Mouse (Mus musculus) forebrain, embryonic 14.5 days (tissue): Measurements from ENCODE around the gene Fst. TPM values are rescaled to one million over a fixed set of nuclear protein-coding genes. Genes with fewer than 3 reads are reported as not detected.
A peak's percentile ranks its signal among the peaks of the same experiment; 100 is the strongest.

Experiments used
- ATAC-seq: fragments of 200-750 bp; cut with Nextera tagmentation; 2 replicates; pipeline ENCODE4 v1.8.0; 2017; ENCODE audit warnings: mild to moderate bottlenecking, moderate library complexity
- DNase-seq: peaks from one replicate; pipeline ENCODE4 v3.0.0-alpha.2; 2015; ENCODE audit warnings: low spot score
- H3K27ac ChIP-seq: fragments of 300-500 bp; sonication (generic); 2 replicates; pipeline ENCODE4 v1.5.1; 2014; ENCODE audit warnings: low read depth, mild to moderate bottlenecking, control low read depth, low read length, moderate library complexity
- H3K27me3 ChIP-seq: fragments of 300-500 bp; sonication (generic); replicated peaks from 2 replicates; pipeline ENCODE4 v1.6.1; 2014; ENCODE audit warnings: low read length, control low read depth, mixed read lengths; ENCODE audit not compliant: control insufficient read depth, insufficient read depth
- H3K36me3 ChIP-seq: fragments of 300-500 bp; sonication (generic); 2 replicates; pipeline ENCODE4 v1.6.1; 2014; ENCODE audit warnings: low read length, control low read depth; ENCODE audit not compliant: control insufficient read depth, insufficient read depth
- H3K4me1 ChIP-seq: fragments of 300-500 bp; sonication (generic); 2 replicates; pipeline ENCODE4 v1.6.1; 2014; ENCODE audit warnings: antibody characterized with exemption, low read length, control low read depth; ENCODE audit not compliant: control insufficient read depth, insufficient read depth
- H3K4me2 ChIP-seq: fragments of 300-500 bp; sonication (generic); 2 replicates; pipeline ENCODE4 v1.6.1; 2014; ENCODE audit warnings: mild to moderate bottlenecking, control low read depth, low read length
- H3K4me3 ChIP-seq: fragments of 300-500 bp; sonication (generic); 2 replicates; pipeline ENCODE4 v1.5.1; 2014; ENCODE audit warnings: low read depth, low read length, control low read depth
- H3K9ac ChIP-seq: fragments of 300-500 bp; sonication (generic); 2 replicates; pipeline ENCODE4 v1.6.1; 2014; ENCODE audit warnings: mild to moderate bottlenecking, low read length, control low read depth, moderate library complexity
- H3K9me3 ChIP-seq: fragments of 300-500 bp; sonication (generic); replicated peaks from 2 replicates; pipeline ENCODE4 v1.6.1; 2016; ENCODE audit warnings: low read length, control low read depth, mixed read lengths; ENCODE audit not compliant: control insufficient read depth
- whole genome bisulfite sequencing: fragments of 180-500 bp; shearing (Covaris S2); extraction: QIAGEN DNeasy Blood & Tissue Kit; methylation state at CpG from one replicate; pipeline ENCODE4 v1.1.7; 2014; 5-methylcytosine and 5-hydroxymethylcytosine counted together
- polyA plus RNA-seq: library from polyadenylated mRNA; unstranded; fragments of >200 nt; fragmentation: Nextera tagmentation; extraction: Ambion mirVana; gene quantifications from 2 replicates; pipeline ENCODE4 v1.2.1, GENCODE M21; 2014

Fst gene
- polyA plus RNA-seq, 1 experiment from 2014 or later: 6.0 TPM

GRCm38 (mm10) chr13:114462548-114463408 is 4.0 kb upstream of the Fst start:
- H3K36me3 ChIP-seq: no peaks in the 10 kb centered on the region
- 87% methylated on average over 8 of the region's 8 CpGs for WGBS

GRCm38 (mm10) chr13:114460306-114460892 is 1.6 kb upstream of the Fst start:
- no peaks in the 10 kb centered on the region for H3K9me3 ChIP-seq
- H3K4me3 ChIP-seq: peak overlapping the region; percentile 54
- H3K4me2 ChIP-seq: peak overlapping the region; percentile 94
- H3K27ac ChIP-seq: peak overlapping the region; percentile 0; the same call in 1 of the 2 replicates
- no peaks in the 10 kb centered on the region for H3K36me3 ChIP-seq
- DNase-seq: peak; percentile 94
- ATAC-seq: peak; percentile 68
- under 1% methylated on average over 29 of the region's 29 CpGs for whole genome bisulfite sequencing
- peaks cover 26% of the 10 kb centered on the region for H3K27me3 ChIP-seq
- H3K9ac ChIP-seq: peak overlapping the region; percentile 60; the same call in 1 of the 2 replicates
- peaks cover 7% of the 10 kb centered on the region for H3K4me1 ChIP-seq

More at GRCm38 (mm10) chr13:114462548-114463408, 4.0 kb upstream of the Fst start:
- H3K27ac ChIP-seq: no peak overlapping the region
- DNase-seq (no peak), ATAC-seq (no peak)
- H3K4me3 ChIP-seq: no peak overlapping the region
- H3K9ac ChIP-seq: no peak overlapping the region
- H3K4me1 ChIP-seq: no peaks in the 10 kb centered on the region
- no peak overlapping the region for H3K4me2 ChIP-seq
- no peaks in the 10 kb centered on the region for H3K9me3 ChIP-seq
- H3K27me3 ChIP-seq: peaks cover 10% of the 10 kb centered on the region; the same call in 1 of the 2 replicates

- H3K27ac ChIP-seq: no peak overlapping the region; the same call in 1 of the 2 replicates
- ATAC-seq: no peak; the same call in 1 of the 2 replicates
- H3K27me3 ChIP-seq: peaks cover 28% of the 10 kb centered on the region
- WGBS: under 1% methylated on average over 16 of the region's 16 CpGs
- no peaks in the 10 kb centered on the region for H3K9me3 ChIP-seq
- peak overlapping the region; percentile 54 for H3K4me3 ChIP-seq
- H3K9ac ChIP-seq: peak overlapping the region; percentile 60
- no peaks in the 10 kb centered on the region for H3K36me3 ChIP-seq
- peak overlapping the region; percentile 94 for H3K4me2 ChIP-seq
- H3K4me1 ChIP-seq: peaks cover 7% of the 10 kb centered on the region
- peak; percentile 55 for DNase-seq
Measured at GRCm38 (mm10) chr13:114459701-114460160, 980 bp upstream of the Fst start.

- WGBS: 0% methylated on average over 55 of the region's 56 CpGs
- ATAC-seq: peak; percentile 68
- no peaks in the 10 kb centered on the region for H3K9me3 ChIP-seq
Measured at GRCm38 (mm10) chr13:114458291-114458885, 363 bp downstream of the Fst start.

GRCm38 (mm10) chr13:114457567-114458120 is 1.1 kb downstream of the Fst start:
- Histone ChIP-seq H3K4me2 (peak overlapping the region; percentile 94), H3K27ac (no peak overlapping the region), H3K4me3 (peak overlapping the region; percentile 54), H3K36me3 (no peaks in the 10 kb centered on the region), H3K9me3 (no peaks in the 10 kb centered on the region), H3K9ac (peak overlapping the region; percentile 46; the same call in 1 of the 2 replicates), H3K27me3 (peaks cover 28% of the 10 kb centered on the region), H3K4me1 (peaks cover 7% of the 10 kb centered on the region)
- DNase-seq (peak; percentile 19), ATAC-seq (no peak)
- 1% methylated on average over 15 of the region's 15 CpGs for WGBS

More at GRCm38 (mm10) chr13:114458291-114458885, 363 bp downstream of the Fst start:
- peak overlapping the region; percentile 54 for H3K4me3 ChIP-seq
- peaks cover 28% of the 10 kb centered on the region for H3K27me3 ChIP-seq
- peak overlapping the region; percentile 94 for H3K4me2 ChIP-seq
- DNase-seq: peak; percentile 70
- H3K4me1 ChIP-seq: peaks cover 7% of the 10 kb centered on the region
- peak overlapping the region; percentile 60 for H3K9ac ChIP-seq
- no peak overlapping the region; the same call in 1 of the 2 replicates for H3K27ac ChIP-seq
- H3K36me3 ChIP-seq: no peaks in the 10 kb centered on the region

- Histone ChIP-seq H3K9ac (peak overlapping the region; percentile 46; the same call in 1 of the 2 replicates), H3K9me3 (no peaks in the 10 kb centered on the region), H3K36me3 (no peaks in the 10 kb centered on the region), H3K4me1 (peaks cover 7% of the 10 kb centered on the region), H3K27me3 (peaks cover 28% of the 10 kb centered on the region), H3K4me2 (peak overlapping the region; percentile 94), H3K4me3 (peak overlapping the region; percentile 54), H3K27ac (no peak overlapping the region)
- DNase-seq: no peak
- WGBS: 2% methylated on average over 44 of the region's 44 CpGs
- ATAC-seq: no peak
Measured at GRCm38 (mm10) chr13:114456766-114457566, 1.8 kb downstream of the Fst start.

- Histone ChIP-seq H3K9ac (peak overlapping the region; percentile 10), H3K36me3 (no peaks in the 10 kb centered on the region), H3K27me3 (peaks cover 24% of the 10 kb centered on the region), H3K4me2 (peak overlapping the region; percentile 94), H3K9me3 (no peaks in the 10 kb centered on the region), H3K4me3 (peak overlapping the region; percentile 54), H3K27ac (no peak overlapping the region), H3K4me1 (peaks cover 7% of the 10 kb centered on the region)
- DNase-seq: peak; percentile 61
- under 1% methylated on average over 14 of the region's 14 CpGs for whole genome bisulfite sequencing
- ATAC-seq: 0 out of 2 replicates have a peak, but pooled peaks have one; percentile 1
Measured at GRCm38 (mm10) chr13:114456224-114456623, 2.5 kb downstream of the Fst start.

GRCm38 (mm10) chr13:114455788-114456187 is 3.0 kb downstream of the Fst start:
- peak overlapping the region; percentile 10 for H3K9ac ChIP-seq

More at GRCm38 (mm10) chr13:114455788-114456187, 3.0 kb downstream of the Fst start:
- ATAC-seq (no peak), DNase-seq (no peak)
- Histone ChIP-seq H3K4me1 (peaks cover 7% of the 10 kb centered on the region), H3K9me3 (no peaks in the 10 kb centered on the region), H3K4me2 (peak overlapping the region; percentile 94), H3K4me3 (peak overlapping the region; percentile 54; the same call in 1 of the 2 replicates), H3K36me3 (no peaks in the 10 kb centered on the region), H3K27me3 (peaks cover 24% of the 10 kb centered on the region), H3K27ac (no peak overlapping the region)
- 17% methylated on average over 13 of the region's 13 CpGs for WGBS
